14 mouse cellular contexts compared by ENCODE assay signal in the genomic region with DNA sequence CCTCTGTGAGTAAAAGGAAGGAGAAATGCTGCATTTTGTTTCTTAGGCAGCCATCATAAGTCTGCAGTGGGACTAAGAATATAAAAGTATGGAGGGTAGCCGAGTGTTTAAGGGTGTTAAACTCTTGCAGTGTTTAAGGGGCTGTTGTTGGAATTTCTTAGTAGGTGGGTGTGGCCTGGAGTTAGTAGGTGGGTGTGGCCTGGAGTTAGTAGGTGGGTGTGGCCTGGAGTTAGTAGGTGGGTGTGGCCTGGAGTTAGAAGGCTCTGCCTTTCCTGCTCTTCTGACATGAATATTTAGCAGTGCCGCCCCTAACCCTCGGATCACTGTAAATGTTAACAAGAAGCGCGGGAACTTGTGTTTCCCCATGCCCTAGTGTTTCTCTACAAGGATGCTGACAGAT. TPM values are rescaled to one million over a fixed set of nuclear protein-coding genes. Genes with fewer than 3 reads are reported as not detected.
DNase-seq lines count a peak whose midpoint lies in the region; ATAC-seq lines count a peak whose summit lies in the region.
"Had no signal": no experiment of that assay in that cellular context is flagged by ENCODE, and none has a peak within 500 bp of the region (broad histone marks: within the 10 kb centered on the region; RNA-seq: fewer than 3 reads in every experiment).

No protein-coding gene starts in this region.

- H3K9me3 ChIP-seq in kidney, embryonic 14.5 days (ENCODE audit: control insufficient read depth, low read length) = no peaks in the 10 kb centered on the region
- H3K9me3 ChIP-seq in forebrain, embryonic 16.5 days (ENCODE audit: control insufficient read depth, low read length) = no peaks in the 10 kb centered on the region

- H3K4me3 ChIP-seq in kidney, embryonic 14.5 days (ENCODE audit: low read length) = no peak overlapping the region
- H3K4me3 ChIP-seq in forebrain, embryonic 16.5 days (replicated peaks; ENCODE audit: low read length) = no peak overlapping the region

- no peaks in the 10 kb centered on the region; the same call in 1 of the 2 replicates for H3K4me1 ChIP-seq in kidney, embryonic 14.5 days (ENCODE audit: control insufficient read depth, insufficient read depth, low read length)
- peaks cover 27% of the 10 kb centered on the region for H3K4me1 ChIP-seq in forebrain, embryonic 16.5 days (replicated peaks; ENCODE audit: control insufficient read depth, insufficient read depth, low read length)

- no peaks in the 10 kb centered on the region for H3K27me3 ChIP-seq in kidney, embryonic 14.5 days (ENCODE audit: control insufficient read depth, insufficient read depth, low read length)
- no peaks in the 10 kb centered on the region for H3K27me3 ChIP-seq in forebrain, embryonic 16.5 days (replicated peaks; ENCODE audit: control insufficient read depth, insufficient read depth, low read length)

- DNase-seq in kidney, adult 8-10 months = no peak
- DNase-seq in MEL-GATA-1-ER (ENCODE audit: extremely low read depth, low read depth) = peak; percentile 11
- no peak for DNase-seq in kidney, postnatal 10 days
- DNase-seq: adrenal gland, adult 8-10 months; cerebellum, adult 18-20 months; kidney, adult 9 months; lung, postnatal 4 days; midbrain, embryonic 14.5 days; thymus, adult 18-20 months had no signal

- 85% methylated on average over 5 of the region's 5 CpGs for WGBS in kidney, embryonic 14.5 days
- WGBS in forebrain, embryonic 16.5 days = 82% methylated on average over 5 of the region's 5 CpGs

- no peaks in the 10 kb centered on the region; the same call in 1 of the 2 replicates for H3K36me3 ChIP-seq in kidney, embryonic 14.5 days (ENCODE audit: control insufficient read depth, insufficient read depth, low read length)
- H3K36me3 ChIP-seq in forebrain, embryonic 16.5 days (ENCODE audit: control insufficient read depth, insufficient read depth) = no peaks in the 10 kb centered on the region

- peak; percentile 32; the same call in 1 of the 2 replicates for ATAC-seq in kidney, embryonic 14.5 days (ENCODE audit: low FRiP score, low TSS enrichment)
- ATAC-seq in granulocyte monocyte progenitor cell, adult 5-6 weeks (replicated peaks; ENCODE audit: poor library complexity, severe bottlenecking) = peak; percentile 51; the same call in 1 of the 2 replicates
- 0 out of 2 replicates have a peak, but pooled peaks have one; percentile 30 for ATAC-seq in megakaryocyte, adult 5-6 weeks (ENCODE audit: poor library complexity, severe bottlenecking)
- ATAC-seq in forebrain, embryonic 16.5 days = no peak
- ATAC-seq: hindbrain, postnatal 0 days had no signal

- no peak overlapping the region for H3K9ac ChIP-seq in kidney, embryonic 14.5 days (ENCODE audit: low read depth, low read length)
- no peak overlapping the region for H3K9ac ChIP-seq in forebrain, embryonic 16.5 days (replicated peaks; ENCODE audit: low read depth, low read length)

- H3K27ac ChIP-seq in kidney, embryonic 14.5 days (ENCODE audit: low read depth, low read length) = no peak overlapping the region
- H3K27ac ChIP-seq in forebrain, embryonic 16.5 days (ENCODE audit: low read length) = no peak overlapping the region
- H3K27ac ChIP-seq: hindbrain, postnatal 0 days had no signal

- H3K4me2 ChIP-seq in kidney, embryonic 14.5 days (replicated peaks; ENCODE audit: low read depth, low read length) = no peak overlapping the region
- H3K4me2 ChIP-seq in forebrain, embryonic 16.5 days (ENCODE audit: low read length) = no peak overlapping the region

RNA-seq across cellular contexts. Expression of gene Fto, which starts 39.7 kb away (rescaled TPM):
- polyA plus RNA-seq in kidney, embryonic 14.5 days (2014; fragmentation: Nextera tagmentation; extraction: Ambion mirVana) = 44.7 and 94.3 TPM in 2 replicates
- 48.1 and 61.5 TPM in 2 replicates for total RNA-seq in granulocyte monocyte progenitor cell, adult 5-6 weeks (2014; fragmentation: Nextera tagmentation)
- 25.1 and 31.4 TPM in 2 replicates for total RNA-seq in granulocyte monocyte progenitor cell, adult 5-6 weeks (2017)
- total RNA-seq in megakaryocyte, adult 5-6 weeks (2015) = 28.9 and 33.6 TPM in 2 replicates
- 13.8 and 14.0 TPM in 2 replicates for total RNA-seq in megakaryocyte, adult 5-6 weeks (2017)
- polyA plus RNA-seq in forebrain, embryonic 16.5 days (2015; fragmentation: Nextera tagmentation; extraction: Ambion mirVana) = 123 and 132 TPM in 2 replicates

RNA-seq across cellular contexts. Expression of gene Rpgrip1l, which starts 40.0 kb away (rescaled TPM):
- 14.3 and 14.9 TPM in 2 replicates for polyA plus RNA-seq in kidney, embryonic 14.5 days (2014; fragmentation: Nextera tagmentation; extraction: Ambion mirVana)
- total RNA-seq in granulocyte monocyte progenitor cell, adult 5-6 weeks (2014; fragmentation: Nextera tagmentation) = 8.7 and 11.9 TPM in 2 replicates
- total RNA-seq in granulocyte monocyte progenitor cell, adult 5-6 weeks (2017) = 7.6 and 12.5 TPM in 2 replicates
- total RNA-seq in megakaryocyte, adult 5-6 weeks (2015) = 3.5 and 7.1 TPM in 2 replicates
- 3.9 TPM in 2 replicates for total RNA-seq in megakaryocyte, adult 5-6 weeks (2017)
- polyA plus RNA-seq in forebrain, embryonic 16.5 days (2015; fragmentation: Nextera tagmentation; extraction: Ambion mirVana) = 13.5 and 13.7 TPM in 2 replicates
